16 mouse cellular contexts compared by ENCODE assay signal in genomic region chr1:157801151-157801550, GRCm38 (mm10).
"Had no signal": no experiment of that assay in that cellular context is flagged by ENCODE, and none has a peak within 500 bp of the region (broad histone marks: within the 10 kb centered on the region; RNA-seq: fewer than 3 reads in every experiment).

No protein-coding gene starts in this region.

- DNase-seq: heart, postnatal 10 days; heart, postnatal 14 days; heart, postnatal 36 days; heart, postnatal 4 days; kidney, adult 11 months; kidney, adult 18-20 months; kidney, adult 2 months; kidney, adult 8-10 months; kidney, adult 9 months; kidney, postnatal 10 days; kidney, postnatal 14 days; kidney, postnatal 25 days; kidney, postnatal 36 days; kidney, postnatal 4 days; layer of hippocampus, adult 9-11 months; layer of hippocampus, postnatal 36 days had no signal
